Mouse (Mus musculus): Measurements from ENCODE around the gene Anks6.

DNA sequence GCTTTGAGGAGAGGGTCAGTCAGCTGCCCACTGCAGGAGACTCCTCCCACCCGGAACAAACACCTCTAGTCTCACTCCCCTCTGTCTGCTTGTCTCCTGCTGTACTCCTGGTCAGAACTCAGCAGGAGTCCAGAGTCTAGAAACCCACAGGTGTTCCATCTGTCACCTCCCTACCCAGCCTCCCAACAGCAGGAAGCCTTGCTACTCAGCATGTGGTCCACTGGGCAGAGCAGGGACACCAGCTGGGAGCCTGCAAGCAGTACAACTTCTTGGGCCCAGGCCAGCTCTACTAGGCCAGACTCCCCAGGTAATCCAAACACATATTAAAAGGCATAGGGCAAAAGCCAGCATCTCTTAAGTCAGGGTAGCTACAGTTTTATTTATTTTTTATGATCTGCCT is 3.7 kb upstream of the Anks6 start:
- TF ChIP-seq TAL1 (IDR thresholded peaks at IDR 0.05; ENCODE audit: low read length) (no peak), GATA1 (IDR thresholded peaks at IDR 0.05; ENCODE audit: low read length) (no peak)

All from erythroblast, embryonic 14.5 days (primary cell).